Mouse (Mus musculus): ENCODE measurements around the gene Lce1g.

The Lce1g gene

GRCm38 (mm10) chr3:92752238-92752637 is at the start of gene Lce1g:
Gene Lce1g (minus strand): TSS chr3:92752338.
- no peak for DNase-seq (ENCODE audit: low read depth)

DNA sequence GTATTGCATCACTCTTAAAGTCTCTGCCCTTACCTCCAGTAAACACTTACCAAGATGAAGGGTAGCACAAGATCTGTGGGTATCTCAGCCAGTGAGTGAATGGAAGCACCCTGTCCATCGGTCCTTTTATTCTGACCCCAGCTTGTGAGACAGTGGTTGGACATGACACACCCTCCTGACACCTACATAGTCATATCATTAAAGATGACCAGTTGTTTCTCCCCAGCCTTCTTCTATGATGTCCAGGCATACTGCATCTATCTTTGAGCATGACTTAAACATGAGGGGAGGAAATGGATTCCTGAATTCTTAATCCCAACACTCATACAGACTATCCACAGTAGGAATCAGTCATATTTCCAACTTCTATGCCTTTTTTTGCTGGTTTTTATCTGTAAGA is 38.3 kb upstream of the Lce1g start, which contains the start of gene Lce1j:
Gene Lce1j, minus strand, starts transcription at position 101 of the 400 bp plus-strand sequence.
- no peak for DNase-seq (ENCODE audit: low read depth)

GRCm38 (mm10) chr3:92778799-92779198 is 26.7 kb upstream of the Lce1g start, which contains the start of gene Lce1i:
Gene Lce1i (minus strand): TSS chr3:92778899.
- no peak for DNase-seq (ENCODE audit: low read depth)

GRCm38 (mm10) chr3:92771573-92771972 is 19.4 kb upstream of the Lce1g start:
- peak; percentile 7 for DNase-seq (ENCODE audit: low read depth)

DNA sequence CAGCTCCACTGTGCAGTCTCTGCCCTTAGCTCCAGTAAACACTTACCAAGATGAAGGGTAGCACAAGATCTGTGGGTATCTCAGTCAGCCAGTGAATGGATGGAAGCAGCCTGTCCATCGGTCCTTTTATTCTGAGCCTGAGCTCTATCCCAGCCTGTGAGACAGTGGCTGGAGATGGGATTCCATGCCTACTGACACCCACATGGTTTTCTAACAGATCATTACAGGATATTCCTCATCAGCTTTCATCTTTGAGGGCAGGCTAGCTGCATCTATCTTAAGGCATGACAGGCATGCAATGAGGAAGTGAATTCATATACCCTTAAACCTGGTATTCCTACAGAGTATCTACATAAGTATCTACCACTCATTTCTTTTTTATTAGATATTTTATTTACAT is 12.8 kb upstream of the Lce1g start, which contains the start of gene Lce1h:
Gene Lce1h, minus strand, starts transcription at position 101 of the 400 bp plus-strand sequence.
- no peak for DNase-seq (ENCODE audit: low read depth)

GRCm38 (mm10) chr3:92753197-92753596 is 1.1 kb upstream of the Lce1g start:
- DNase-seq (ENCODE audit: low read depth) = no peak

- DNase-seq (ENCODE audit: low read depth) = no peak
These were observed 13.1 kb downstream of the Lce1g start, which contains the start of gene Gm38119 for GRCm38 (mm10) chr3:92738996-92739395. Gene Gm38119 (minus strand): TSS chr3:92739096.

- no peak for DNase-seq (ENCODE audit: low read depth)
These were observed 29.5 kb downstream of the Lce1g start for GRCm38 (mm10) chr3:92722631-92723030.

GRCm38 (mm10) chr3:92720250-92720649 is 31.9 kb downstream of the Lce1g start, which contains the start of gene Lce1f:
Gene Lce1f (minus strand): TSS chr3:92720350.
- no peak for DNase-seq (ENCODE audit: low read depth)

GRCm38 (mm10) chr3:92715122-92715521 is 37.0 kb downstream of the Lce1g start:
- no peak for DNase-seq (ENCODE audit: low read depth)

- DNase-seq (ENCODE audit: low read depth) = no peak
These were observed 43.2 kb downstream of the Lce1g start, which contains the start of gene Lce1e for GRCm38 (mm10) chr3:92708974-92709373. Gene Lce1e (minus strand): TSS chr3:92709074.
